Mouse (Mus musculus) heart, adult 18-20 months (tissue): Measurements from ENCODE around the gene Sh3gl2. TPM values are rescaled to one million over a fixed set of nuclear protein-coding genes. Genes with fewer than 3 reads are reported as not detected.

Experiments used
- DNase-seq, 2 experiments: peaks; one replicate each; pipeline ENCODE4 v3.0.0; 2021 to 2022; ENCODE audit warnings: mixed read lengths in 1 of 2
- total RNA-seq, 2 experiments: library from RNA; stranded (reverse); gene quantifications; 2 replicates each; pipeline ENCODE4 v1.2.3; 2021

Gene Sh3gl2
- total RNA-seq, 2 experiments from 2014 or later, result 6.2 to 8.5 TPM

GRCm38 (mm10) chr4:85618746-85619145 lies 413.8 kb downstream of the Sh3gl2 start:
- no peak for DNase-seq

GRCm38 (mm10) chr4:85619261-85619660 lies 414.3 kb downstream of the Sh3gl2 start:
- peak; percentile 39 to 44 for DNase-seq

DNA sequence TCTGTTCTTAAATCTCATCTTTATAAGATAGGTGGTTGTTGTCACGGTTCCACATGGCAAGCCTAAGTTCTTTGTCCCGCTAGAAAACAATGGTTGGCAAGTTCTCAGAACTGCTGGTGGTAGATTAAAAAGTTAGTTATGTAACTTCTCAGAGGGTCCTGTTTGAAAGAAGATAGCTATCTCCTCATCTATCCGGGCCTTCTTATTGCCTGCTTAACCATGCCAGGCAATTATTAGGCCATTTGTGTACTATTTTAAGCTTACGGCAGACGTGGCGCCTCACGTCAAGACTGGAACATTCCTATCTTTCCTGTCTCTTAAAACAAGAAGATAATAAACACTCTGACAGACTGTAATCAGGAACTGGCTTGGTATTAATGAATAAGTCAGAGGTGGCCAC lies 424.5 kb downstream of the Sh3gl2 start:
- peak; percentile 2 to 9 for DNase-seq

DNA sequence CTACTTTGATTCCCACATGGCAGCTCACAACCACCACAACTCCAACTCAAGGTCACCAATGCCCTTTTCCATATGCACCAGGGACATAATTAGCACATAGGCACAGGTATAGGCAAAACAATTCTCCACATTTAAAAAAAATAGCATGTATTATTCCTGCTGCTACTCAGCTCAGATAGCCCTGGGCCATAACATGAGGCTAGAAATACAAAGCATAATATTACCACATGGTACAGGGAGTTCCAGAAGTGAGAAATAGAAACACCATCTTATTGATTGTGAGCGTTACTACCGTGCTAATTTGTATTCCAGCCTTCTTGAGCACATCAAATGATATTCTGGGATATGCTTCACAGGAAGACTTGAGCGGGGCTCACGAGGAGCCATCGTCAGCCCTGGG lies 464.3 kb downstream of the Sh3gl2 start:
- DNase-seq, result no peak

DNA sequence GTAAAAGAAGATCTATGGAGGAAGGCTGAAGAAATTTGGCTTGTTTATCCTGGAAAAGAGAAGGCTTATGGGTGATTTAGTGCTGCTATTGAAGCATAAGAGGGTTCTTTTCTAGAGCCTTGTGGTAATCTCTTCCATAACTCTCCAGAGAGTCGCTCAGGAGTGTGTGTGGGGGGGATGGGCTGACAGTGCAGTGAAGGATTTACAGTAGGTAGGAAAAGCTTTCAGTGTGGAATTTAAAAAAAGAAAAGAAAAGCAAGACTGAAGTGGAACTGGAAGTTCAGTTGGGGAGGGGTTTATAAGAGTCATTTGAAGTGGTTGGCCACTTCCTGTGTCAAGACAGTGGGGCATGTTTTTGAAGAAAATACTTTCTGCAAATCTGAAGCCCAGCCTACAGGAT lies 464.8 kb downstream of the Sh3gl2 start:
- no peak for DNase-seq

- DNase-seq, result no peak
Measured at GRCm38 (mm10) chr4:85672290-85672689, 467.4 kb downstream of the Sh3gl2 start.

DNA sequence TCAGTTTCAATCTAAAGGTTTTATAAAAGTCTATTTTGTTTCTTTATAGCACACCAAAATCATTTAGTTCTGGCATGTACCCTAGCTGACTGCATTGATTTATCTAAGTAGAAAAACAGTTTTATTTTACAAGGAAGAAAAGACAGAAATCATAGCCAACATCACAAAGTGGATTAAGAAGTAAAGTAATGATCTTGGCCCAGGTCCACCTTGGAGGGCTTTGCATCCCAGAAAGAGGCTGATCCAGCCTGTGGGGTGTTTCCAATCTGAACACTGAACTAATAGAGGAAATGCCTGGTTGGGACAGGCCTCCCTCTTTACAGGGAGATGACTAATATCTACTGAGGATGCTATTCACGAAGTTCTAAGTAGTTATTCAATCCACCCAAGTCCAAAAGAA lies 472.7 kb downstream of the Sh3gl2 start:
- DNase-seq, result no peak

DNA sequence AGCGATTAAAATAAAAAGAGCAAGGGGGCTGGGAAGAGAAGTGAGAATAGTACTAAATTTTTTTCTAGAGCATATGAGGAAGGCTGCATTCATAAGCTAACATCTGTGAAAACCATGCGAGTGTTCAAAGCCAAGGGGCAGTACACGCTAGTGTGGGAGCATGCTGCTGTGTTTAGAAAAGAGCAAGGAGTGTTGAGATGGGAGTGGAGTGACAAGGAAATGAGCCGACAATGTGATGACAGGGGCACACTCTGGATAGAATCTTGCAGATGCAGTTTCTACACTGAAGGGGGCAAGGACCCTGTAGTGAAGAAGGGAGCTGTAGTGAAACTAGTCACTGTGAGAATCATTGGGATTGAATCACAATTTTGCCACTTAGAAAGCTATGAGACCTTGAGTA lies 481.2 kb downstream of the Sh3gl2 start:
- DNase-seq, result no peak
